Mouse (Mus musculus) adrenal gland, postnatal 10 days (tissue): ENCODE measurements at regions not wholly inside any gene's neighbourhood (a gene's known extent, or its start where the extent isn't known, plus 50 kb on each side); places are given as distances from the start of the nearest gene placed in this dataset.

Source experiments
- DNase-seq: peaks from one replicate; pipeline ENCODE4 v3.0.0; 2021; ENCODE audit warnings: mixed read lengths

DNA sequence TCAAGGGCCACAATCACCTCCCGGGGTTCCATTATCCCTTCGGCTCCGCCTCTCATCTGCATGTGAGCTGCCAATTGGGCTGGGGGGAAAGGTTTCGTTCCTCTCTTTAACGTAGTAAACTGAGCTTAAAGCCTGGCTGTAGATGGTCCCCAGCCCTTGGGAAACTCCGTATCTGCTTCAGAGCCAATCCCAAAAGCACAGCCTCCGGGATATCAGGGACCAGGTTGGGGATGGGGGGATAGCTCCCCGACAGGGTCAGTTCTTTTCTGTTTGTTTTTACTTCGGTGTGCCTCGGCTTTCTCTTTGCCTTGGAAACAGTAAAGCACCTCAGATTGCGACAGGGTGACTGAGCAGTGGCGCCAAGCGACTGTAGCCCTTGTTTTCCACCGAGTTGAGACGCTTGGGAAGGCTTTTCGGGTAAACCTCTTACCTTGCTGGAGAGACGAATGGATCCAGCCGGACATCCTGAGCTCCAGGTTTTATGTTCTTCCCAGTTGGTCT lies 64.5 kb downstream of the Tfap2c start:
- DNase-seq: peak; percentile 31

DNA sequence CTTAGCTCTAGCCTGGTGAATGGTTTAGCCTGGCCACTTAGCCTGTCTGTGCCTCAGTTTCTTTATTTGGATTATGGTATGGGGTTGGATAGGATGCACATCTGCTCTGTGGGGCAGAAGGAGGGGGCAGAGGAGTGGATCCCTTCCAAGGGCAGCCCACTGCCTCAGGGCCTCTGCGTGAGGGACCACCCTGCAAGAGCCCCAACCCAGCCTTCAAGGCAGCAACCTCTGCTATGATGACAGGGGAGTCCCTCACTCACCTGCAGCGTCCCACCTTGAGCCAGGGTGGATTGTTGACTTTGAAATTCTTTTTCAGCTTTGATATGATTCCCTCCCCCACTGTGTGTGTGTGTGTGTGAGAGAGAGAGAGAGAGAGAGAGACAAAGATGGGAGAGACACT lies 65.8 kb downstream of the Tfap2c start:
- DNase-seq: no peak

DNA sequence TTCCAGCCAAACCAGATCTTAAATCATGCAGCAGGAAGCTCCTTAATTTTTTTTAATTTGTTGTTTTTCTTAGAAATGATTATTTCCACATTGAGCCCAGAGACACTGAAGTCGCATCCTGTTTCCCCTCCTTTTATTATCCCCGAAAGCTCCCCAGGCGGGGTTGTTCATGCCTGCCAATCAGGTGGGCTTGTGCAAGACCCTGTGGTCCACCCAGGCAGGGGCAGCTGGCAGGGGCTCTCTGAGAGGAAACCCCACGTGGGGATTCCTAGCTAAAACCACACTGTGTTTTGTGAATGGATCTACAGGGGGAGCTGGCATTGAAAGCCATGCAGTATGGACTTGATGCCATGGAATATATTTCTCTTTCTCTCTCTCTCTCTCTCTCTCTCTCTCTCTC lies 66.2 kb downstream of the Tfap2c start:
- DNase-seq: no peak

DNA sequence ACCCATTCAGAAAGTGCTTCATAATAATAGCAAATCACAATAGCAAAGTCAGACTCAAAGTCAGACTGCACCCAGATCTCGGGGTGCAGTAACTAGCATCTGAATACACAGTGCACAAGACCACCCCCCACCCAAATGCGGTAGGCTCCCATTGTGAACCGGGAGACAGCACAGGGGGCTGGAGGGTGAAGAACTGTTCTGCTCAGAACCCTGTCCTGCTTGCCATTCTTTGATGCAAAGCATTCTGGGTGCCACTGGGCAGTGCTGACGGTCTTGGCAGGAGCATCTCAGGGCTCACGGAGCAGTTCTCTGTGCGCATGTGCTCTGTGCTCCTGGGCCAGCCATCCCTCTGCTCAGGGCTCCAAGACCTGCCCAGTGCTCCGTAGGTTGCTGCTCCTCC lies 69.8 kb downstream of the Tfap2c start:
- no peak for DNase-seq

DNA sequence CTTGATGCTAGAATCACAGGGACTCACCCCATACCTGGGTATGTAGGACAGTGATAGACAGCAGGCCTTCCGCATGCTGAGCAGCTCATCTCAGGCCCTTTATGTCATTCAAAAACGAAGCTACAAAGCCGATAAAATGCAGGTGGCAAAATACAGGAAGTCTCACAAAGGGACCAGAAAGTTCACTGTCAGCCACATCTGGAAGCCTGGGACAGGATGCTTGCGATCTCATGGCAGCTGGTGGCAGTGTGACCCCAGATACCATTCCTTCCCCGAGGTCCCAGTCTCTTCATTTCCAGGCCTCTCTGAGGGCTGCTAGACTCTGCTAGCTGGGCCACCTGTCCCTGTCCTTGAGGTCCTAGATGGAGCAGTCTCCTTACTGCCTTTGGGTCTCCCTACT lies 70.6 kb downstream of the Tfap2c start:
- DNase-seq: no peak

DNA sequence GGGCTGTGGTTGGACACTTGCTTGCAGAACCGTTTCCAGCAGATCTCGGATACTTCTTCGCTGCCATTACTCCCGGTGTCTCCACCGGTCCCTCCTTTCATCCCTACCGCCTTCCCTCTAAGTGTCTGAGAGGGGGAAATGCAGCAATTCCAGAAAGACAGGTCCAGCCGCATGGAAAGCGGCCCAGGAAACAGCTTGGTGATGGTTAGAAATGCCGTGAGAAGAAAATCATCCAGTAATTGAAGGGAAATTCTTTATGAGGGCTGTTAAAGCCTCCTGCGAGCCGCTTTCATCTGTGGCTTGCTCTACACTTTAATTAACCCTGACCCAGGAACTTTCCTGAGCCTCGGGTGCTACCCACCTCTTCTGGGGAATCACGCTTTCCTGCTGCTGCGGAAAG lies 74.3 kb downstream of the Tfap2c start:
- no peak for DNase-seq

DNA sequence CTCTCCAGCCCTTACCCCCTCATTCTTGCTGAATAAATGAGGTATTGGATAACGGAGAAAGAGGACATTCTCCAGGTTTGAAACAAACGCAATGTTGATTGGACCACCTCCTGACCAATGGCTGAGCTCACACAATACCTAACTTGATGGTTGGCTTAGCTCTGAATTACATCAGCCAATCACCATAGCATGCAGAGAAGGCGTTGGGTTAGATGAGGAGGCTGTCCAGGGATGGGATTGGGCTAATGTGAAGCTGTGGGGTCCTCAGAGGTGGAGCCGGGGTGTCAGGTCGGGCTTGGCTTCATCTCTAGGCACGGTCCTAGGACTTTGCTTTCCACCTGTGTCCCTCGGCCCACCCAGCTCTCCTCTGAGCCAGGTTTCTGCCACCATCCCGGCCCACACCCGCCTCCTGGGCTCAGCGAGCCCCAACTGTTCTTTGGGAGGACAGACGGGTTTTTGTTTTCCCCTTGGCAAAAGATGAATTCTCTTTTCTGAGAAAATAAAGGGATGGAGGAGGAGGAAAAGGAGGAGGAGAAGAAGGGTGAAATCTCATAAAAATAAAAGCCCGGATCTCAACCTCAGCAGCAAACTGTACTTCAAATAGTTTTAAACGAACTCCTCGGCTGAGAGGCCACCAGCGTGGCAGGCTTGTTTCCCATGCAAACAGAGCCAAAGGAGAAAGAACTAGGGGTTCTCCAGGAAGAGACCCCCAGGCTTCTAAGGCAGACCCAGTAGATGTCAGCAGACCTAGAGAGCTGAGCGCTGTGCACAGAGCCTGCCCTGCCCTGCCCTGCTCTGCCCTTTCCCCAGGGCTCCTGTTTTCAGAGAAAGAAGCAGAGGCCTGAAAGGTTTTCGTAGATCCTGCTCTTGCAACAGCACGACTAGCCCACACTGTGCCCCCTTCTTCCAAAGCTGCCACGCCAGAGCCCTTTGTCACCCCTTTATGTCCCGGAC lies 78.2 kb downstream of the Tfap2c start:
- no peak for DNase-seq

DNA sequence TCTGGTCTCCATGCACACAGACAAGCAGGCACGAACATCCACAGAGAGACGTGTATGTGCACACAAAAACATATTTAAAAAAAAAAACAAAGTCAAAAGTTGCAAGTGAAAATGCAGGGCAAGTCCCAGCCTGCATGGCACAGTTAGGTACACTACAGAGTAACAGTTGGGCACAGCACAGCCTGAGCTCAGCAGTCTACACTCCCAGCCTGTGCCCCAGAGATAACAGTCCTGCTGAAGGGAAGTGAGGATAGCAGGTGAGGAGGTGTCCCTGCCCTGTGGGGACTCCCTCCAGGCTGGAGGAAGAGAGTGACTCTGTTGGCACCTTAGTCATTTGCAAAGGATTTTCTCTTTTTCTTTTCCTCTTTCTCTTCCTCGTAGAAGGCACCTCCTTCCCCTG lies 80.9 kb downstream of the Tfap2c start:
- no peak for DNase-seq

DNA sequence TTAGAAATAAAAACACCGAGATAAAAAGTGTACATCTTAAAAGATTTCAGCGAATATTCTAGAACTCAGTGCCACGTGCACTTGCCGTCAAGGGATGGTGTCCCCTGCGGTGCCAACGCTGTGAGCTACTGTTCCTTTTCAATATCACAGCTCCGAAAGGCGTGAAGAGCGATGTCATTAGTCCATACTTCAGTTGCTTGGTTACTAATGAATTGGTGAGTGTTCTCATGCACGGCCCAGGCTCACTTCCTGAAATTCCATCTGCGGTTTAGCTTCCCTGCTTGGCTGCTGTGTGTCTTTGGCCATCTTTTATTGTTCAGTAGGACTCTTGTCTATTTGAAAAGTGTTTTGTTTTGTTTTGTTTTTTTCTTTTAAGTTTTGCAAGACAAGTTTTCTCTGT lies 93.2 kb downstream of the Tfap2c start:
- DNase-seq: no peak

DNA sequence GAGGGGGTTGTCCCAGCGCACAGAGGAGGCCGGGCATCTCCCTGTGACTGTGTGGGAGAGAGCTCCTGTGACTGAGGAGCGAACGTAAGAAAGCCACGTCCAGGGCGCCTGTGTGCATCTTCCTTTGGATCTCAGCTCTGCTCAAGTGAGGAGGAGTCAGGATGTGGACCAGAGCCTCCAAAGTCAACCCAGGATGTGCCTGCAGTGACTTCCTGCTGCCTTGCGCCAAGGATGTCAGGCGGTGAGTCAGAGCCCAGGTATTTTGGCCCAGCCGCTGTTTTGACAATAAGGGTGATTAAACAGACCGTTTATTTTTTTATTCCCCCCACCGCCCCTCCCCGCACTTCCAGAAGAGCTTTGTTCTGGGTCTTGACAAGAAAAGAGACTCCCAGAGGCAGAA lies 94.5 kb downstream of the Tfap2c start:
- DNase-seq: peak; percentile 45

DNA sequence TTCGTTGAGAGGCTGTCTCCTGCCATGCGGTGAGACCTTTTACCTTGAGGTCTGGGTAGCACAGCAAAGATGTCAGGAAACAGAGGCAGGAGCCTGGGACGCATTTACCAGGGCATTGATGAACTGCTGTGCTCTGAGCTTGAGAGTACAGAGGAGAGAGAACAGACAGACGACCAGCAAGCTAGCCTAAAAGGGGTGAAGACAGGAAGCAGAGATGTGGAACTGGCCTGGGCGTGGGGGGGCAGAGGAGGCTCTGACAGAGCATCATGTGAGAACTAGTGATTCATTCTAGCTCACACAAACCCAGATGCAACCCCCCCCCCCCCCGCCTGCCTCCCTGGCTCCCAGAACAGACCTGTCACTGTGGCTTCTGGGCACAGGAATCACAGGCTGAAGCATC lies 95.1 kb downstream of the Tfap2c start:
- no peak for DNase-seq

DNA sequence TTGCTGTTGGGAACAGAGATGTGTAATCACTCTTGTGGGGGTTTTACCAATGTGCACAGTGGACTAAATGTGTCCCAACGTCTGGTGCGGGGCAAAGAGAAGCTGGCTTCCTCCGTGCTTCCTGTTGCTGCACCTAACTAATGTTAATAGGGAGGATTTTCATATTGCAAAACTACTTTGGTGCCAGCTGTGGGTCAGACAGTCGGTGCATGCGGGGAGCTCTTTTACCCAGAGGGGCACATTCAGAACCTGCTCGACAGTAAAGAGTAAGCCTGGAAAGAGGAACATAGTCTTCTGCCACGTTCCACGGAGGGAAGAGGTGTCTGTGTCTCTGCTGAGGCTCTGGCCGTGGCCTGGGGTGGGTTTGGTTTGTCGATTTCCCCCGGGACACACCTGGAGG lies 98.7 kb downstream of the Tfap2c start:
- no peak for DNase-seq

DNA sequence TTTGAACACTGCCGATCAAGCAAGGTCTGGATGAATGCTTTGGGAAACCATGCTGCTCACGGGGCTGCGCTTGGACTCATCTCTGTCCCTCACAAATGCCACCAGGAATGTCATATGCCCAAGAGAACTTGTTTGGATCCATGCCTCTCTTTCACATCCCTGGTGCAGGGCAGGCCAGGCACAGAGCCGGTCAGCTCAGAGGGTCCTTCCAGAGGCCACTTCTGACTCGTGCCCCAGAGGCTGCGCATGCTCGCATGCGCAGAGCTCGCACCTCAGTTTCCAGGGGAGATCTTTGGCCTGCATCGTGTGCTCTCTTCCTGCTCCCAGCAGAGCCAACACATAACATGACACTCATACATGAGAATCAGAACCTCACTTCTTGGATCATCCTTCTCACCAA lies 111.1 kb downstream of the Tfap2c start:
- DNase-seq: no peak

DNA sequence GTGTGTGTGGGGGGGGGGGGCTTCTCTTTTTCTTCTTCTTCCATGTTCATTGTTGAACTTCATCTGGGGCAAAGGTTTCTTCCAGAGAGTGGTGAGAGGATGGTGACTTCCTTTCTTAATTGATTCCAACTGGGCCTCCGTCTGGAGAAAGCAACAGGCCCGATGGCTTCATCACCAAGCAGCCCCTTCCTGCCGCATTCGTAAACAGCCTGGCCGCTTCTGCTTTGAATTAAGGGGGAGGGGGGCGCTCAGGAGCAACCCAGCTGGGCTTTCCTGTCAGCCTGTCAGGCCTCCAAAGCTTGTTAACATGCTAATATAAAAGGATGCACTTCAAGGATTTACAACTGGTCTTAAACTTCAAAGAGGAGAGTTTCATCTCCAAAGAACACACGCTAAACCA lies 111.5 kb downstream of the Tfap2c start:
- no peak for DNase-seq

DNA sequence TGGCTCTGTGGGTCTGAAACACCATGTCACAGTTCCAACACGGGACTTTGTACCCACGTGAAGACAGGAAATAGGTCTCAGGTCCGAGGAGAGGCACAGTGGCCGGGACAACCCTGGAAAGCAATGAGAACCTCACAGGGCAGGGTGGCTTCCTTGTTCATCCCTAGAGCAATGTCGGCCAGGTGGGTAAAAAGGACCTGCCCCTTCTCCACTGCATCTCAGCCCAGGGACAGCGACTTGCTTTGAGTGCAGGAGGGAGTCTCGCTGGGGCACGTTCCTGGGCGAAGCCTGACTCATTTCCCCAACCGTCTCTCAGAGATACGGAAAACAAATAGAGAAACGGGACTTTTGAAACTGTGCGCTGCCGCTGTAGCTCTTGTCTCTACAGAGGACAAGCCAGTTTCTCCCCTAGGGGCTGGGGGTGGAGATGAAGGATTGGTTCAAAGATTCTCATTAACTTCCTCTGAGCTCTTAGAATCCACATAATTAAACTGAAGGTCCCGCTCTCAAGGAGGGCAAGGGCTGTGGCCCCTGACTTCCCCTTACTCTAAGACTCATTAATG lies 112.1 kb downstream of the Tfap2c start:
- DNase-seq: no peak

DNA sequence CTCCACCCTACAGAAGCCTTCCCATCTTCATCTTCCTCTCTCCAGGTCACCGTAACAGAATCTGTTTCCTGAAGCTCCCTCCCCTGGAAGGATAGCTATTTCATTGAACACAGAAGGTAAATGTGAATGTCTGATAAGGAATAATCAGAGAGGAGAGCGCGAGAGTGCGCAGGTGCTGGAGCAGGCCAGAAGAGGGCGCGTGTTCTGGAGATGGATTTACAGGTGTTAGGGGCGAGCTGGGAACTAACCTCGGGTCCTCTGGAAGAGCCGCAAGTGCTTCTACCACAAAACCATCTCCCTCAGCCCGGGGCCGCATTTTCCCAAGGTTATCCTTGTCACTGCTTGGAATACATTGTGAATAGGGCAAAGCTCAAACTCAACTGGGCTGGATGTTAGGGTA lies 112.8 kb downstream of the Tfap2c start:
- DNase-seq: no peak

DNA sequence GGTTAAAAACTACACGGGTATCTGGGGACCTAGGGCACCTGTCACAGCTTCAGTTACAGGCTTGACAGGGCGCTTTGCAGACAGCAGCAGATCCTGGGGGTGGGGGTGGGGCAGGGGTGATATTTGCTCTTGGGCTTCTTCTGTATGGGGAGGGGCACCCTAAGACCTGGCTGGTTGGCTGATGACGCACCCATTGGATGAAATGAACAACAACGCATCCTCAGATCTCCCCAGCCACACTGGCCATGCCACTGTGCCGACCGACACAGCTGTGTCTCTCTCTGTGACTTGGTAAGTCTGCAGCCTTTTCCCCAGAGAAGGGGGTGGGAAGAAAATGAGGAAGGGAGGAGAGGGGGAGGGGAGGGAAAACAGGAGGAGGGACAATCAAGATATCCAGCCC lies 114.3 kb downstream of the Tfap2c start:
- DNase-seq: no peak

DNA sequence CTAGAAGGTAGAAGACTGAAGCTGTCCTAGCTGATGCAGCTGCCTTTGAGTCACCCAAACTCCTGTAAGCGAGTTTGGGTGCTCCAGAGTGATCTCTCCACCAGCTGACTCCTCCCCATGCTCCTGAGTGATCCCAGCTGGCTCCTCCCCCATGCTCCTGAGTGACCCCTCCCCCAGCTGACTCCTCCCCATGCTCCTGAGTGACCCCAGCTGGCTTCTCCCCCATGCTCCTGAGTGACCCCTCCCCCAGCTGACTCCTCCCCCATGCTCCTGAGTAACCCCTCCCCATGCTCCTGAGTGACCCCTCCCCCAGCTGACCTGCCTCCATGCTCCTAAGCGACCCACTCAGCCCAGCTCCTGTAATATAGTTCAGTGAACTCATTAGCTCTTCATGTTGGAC lies 123.7 kb downstream of the Tfap2c start:
- no peak for DNase-seq

DNA sequence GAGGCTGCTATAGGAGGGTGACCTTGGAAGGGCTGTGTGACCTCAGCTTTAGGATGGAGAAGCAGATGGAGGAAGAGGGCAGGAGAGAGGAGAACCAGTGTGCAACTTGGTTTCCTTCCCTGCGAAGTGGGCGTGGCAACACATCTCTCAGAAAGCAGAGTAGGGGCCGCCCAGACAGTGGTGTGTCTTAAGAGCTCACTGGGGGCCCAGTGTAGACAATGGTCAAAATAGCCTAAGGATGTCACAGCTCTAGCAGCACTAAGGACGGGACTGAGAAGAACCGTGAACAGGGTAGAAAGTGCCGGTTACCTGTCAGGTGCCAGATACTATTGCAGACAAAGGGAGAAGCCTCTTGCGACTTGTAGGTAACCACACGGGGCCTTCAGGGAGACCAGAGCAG lies 125.2 kb downstream of the Tfap2c start:
- DNase-seq: no peak

DNA sequence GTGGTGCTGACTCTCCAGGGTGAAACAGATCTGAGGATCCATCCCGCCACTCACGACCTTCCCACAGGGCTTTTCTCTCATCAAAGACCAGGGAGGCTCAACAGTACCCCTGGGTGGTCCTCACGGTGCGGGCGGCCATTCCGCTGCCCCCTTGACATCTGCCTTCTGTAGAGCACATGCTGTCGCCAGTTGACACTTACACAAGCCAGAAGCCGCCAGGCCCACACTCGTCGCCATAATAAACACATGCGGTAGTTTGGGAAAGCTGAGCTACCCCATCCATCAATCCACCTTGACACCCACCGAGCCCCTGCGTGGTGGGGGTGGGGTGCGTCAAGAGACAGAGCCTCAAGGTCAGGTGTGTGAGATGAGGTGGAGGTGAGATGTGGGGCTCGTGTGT lies 125.7 kb downstream of the Tfap2c start:
- no peak for DNase-seq

DNA sequence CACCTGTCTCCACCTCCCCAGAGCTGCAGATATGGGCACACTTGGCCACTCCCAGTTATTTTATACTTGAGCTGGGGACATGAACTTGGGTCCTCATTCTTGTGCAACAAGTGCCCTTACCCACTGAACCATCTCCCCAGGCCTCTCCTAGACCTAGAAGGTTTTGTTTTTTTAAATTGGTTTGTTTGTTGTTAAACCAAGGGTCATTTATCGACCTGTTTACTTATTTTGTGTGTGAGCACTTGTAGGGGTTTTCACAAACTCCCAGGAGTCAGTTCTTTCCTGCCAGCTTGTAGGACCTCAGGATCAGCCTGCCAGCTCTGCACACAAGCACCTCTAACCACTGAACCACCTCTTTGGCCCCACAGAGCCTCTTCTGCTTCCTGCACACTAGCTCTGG lies 140.8 kb downstream of the Tfap2c start:
- no peak for DNase-seq

DNA sequence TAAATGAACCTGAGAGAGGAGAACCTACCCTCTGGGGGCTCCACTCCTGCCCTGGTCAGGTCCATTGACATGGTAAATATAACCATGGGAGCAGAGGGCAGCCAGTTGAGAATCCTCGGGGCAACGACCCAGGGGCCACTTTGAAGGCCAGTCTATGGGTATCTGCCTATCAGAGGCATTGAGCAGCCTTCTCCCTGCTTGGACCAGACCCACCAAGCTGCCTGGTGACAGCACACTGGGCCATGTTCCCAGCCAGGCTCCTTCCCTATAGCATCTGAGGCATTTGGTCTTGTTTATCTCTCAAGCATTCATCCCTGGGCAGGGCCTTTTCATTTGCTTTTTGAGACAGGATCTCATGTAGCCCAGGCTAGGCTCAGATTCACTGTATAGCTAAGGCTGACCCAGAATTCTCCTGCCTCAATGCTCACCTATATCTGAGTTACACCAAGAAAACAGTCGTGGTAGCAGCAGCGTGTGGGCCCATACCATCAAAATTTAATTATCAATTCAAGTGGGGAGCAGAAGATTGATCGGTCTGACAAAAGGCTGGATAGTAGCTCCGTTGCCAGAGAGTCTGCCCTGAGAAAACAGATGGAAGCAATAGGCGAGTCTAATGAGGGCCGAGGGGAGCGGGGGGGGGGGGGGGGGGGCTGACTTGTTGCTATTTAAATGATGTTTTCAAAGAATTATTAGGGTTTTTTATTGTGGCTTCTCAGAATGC lies 141.7 kb downstream of the Tfap2c start:
- DNase-seq: no peak

DNA sequence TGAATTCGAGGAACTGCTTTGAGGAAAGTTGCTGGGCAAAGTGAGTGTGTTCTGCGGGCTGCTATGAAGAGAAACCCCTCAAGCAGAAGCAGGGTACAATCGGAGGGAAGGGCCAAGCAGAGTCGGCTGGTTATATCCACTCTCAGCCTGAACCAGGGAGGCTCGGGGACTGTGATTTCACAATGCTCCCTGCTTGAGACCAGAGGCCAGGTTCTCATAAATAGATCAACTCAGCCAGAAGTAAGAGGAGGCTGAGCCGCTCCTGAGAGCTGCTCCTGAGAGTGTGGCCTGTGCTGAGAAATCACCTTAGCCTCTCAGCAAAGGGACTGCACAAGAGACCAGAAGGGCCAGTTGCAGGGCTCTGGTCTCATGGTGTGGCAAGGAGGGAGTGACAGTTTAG lies 149.6 kb downstream of the Tfap2c start:
- DNase-seq: no peak
